Mouse (Mus musculus) myocyte (in vitro differentiated cells): ENCODE data around the gene Bst1.

ENCODE experiments used
- E2F4 ChIP-seq: IDR thresholded peaks from one replicate; pipeline ENCODE4 v1.6.1; 2011; ENCODE audit warnings: mild to moderate bottlenecking, control low read depth, moderate library complexity; ENCODE audit not compliant: insufficient read depth
- POLR2A ChIP-seq: IDR thresholded peaks from one replicate; pipeline ENCODE4 v1.6.1; 2011; ENCODE audit warnings: low read depth, mild to moderate bottlenecking, control low read depth, moderate library complexity; ENCODE audit not compliant: insufficient read length

- TF ChIP-seq POLR2A (no peak), E2F4 (no peak)
Measured at GRCm38 (mm10) chr5:43848275-43848674, 29.6 kb downstream of the Bst1 start.
